Mouse (Mus musculus): ENCODE data around the gene Uvssa.
A peak's percentile ranks its signal among the peaks of the same experiment; 100 is the strongest.

- no peak for TF ChIP-seq POLR2A (IDR thresholded peaks at IDR 0.05; ENCODE audit: extremely low read depth, insufficient read depth, low read length)
- peak; percentile 30; the same call in 1 of the 2 replicates for TF ChIP-seq CTCF (IDR thresholded peaks at IDR 0.05; ENCODE audit: low read depth, low read length)
Observed at GRCm38 (mm10) chr5:33438214-33438613, 59.9 kb downstream of the Uvssa start.

All from liver, adult 2 months (tissue).